Mouse (Mus musculus) urinary bladder, postnatal 36 days (tissue): ENCODE data around the gene Ostf1.

Experiments used
- DNase-seq, 2 experiments: peaks; one replicate each; pipeline ENCODE4 v3.0.0; 2022; ENCODE audit warnings: low spot score in 2 of 2, mixed read lengths in 1 of 2

Ostf1 gene

DNA sequence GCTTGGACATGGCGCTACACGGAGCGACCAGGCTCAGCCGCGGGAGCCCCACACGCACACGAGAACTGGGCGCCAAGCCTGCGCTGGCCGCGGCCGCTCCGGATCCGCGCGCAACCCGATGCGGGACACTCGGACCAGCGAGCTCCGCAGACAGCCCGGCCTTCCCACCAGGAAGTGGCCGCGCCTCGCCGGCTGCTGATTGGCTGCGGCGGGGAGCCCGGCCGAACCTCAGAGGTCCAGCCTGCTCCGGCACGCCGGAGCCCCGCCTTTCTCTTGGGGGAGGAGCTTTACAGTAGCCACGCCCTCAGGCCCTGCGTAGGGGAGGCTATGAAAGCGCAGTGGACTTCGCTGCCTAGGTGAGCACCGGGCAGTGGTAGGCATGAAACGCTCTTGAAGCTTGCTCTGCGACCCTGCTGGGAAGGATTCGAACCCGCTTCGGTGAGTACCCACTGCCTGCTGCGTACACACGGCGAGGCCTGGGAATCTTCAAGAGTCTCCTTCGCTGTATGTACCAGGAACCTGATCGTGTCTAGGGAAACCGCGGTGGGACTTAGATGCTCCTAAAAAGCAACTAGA is at the start of gene Ostf1, which contains the start of gene Nmrk1:
Gene Ostf1, minus strand, starts transcription at position 180 of the 576 bp plus-strand sequence.
Gene Nmrk1, plus strand, starts transcription at position 307 of the 576 bp plus-strand sequence.
- peak; percentile 95 to 98 for DNase-seq

DNA sequence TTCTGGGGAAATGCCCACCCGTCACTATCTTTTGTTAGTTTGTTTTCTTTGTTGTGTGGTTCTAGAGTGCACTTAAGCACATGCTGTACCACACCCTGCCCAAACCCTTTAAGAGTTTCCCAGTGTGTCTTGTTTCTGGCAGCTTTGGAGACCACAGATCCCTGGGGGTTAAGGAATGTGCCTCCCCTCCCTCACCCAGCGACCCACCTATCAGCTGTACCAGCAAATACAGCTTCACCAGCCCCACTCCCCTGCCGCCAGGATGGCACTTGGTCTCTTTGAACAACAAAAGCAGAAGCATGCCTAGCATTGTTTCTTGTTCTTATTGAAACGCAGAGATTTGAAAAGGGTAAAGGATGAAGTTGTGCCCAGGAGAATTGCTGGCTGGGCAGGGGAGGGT is 41.5 kb upstream of the Ostf1 start:
- DNase-seq, result no peak

DNA sequence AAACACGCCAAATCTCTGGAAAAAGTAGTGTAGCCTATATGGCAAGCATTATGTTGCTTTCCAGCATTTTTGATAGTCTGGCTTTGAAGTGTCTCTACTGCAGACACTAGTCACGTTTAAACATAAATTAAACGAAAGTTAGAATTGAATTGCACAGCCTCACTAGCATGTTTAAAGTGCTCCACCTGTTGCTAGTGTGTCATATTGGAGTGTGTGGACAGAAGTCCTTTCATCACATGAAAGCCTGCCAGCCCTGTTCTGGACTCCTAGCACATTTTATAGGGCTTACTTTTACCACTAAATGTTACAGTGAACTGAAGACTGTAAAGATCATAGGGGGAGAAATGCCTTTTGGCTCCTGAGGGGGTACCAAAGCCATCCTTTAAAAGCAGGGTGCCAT is 40.9 kb upstream of the Ostf1 start:
- DNase-seq, result no peak

DNA sequence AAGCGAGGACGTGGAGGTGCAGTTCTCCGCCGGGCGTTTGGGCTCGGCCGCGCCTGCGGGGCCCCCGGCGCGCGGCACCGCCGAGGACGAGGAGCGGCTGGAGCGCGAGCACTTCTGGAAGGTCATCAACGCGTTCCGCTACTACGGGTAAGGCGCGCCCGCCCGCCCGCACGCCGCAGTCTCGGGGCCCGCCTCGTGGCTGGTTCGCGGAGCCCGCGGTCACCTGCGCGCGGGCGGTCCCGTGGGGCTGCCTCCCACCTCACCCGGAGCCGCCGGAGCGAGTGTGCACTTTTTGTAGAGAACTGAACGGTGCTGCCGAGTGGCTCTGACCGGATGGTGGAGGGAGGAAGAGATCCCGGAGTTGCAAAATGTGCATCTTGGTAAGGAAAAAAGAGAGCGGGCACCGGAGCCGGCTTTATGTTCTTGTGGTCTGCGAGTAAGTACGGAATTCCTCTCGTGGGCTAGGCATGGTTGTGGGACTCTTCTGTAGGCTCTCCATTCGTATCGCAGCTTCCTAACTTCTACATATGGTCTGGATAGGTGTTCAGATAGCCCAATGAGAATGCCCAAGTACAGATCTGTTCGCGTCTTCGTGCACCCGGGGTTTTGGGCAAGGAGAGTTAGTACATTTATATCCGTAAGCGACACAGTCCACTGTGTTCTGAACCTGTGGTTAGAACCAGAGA is 39.6 kb upstream of the Ostf1 start:
- DNase-seq, result peak; percentile 32 to 41

DNA sequence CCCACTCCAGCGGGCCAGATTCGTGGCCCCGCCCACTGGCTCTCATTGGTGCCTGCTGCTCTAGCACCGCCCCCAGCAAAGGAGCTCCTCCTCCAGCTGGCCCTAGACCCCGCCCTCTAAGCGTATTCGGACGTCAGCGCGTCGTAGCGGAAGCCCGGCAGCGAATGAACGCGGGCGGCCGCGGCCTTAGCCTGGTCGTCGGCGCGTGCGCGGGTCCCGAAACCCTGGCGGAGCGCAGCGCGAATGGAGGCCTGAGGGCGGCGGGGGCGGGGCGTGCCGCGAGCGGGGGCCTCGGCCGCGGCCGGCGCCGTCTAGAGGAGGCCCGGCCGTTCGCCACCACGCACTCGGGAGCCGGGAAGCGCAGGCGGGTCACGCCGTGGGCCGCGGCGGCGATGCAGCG is 39.0 kb upstream of the Ostf1 start, which contains the start of gene Carnmt1:
Gene Carnmt1, plus strand, starts transcription at position 157 of the 400 bp plus-strand sequence.
- DNase-seq, result peak; percentile 98 to 99

DNA sequence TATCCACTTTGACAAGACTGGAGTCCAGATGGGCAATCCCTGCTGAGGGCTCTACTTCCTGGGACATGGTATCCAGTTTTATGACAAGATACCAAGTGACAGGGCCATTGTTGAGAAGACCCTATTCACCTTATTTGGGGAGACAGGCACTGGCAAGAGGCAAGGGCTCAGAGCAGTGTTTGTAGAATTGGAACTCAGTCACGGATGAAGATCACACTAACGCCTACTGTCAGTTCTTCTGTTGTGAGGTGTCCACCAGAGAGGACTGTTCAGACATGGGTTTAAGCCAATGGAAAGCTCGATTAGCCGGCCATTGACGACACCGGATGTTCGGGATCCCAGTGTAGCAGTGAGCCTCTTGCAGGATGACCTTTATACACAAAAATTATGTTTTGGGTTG is 37.9 kb upstream of the Ostf1 start:
- no peak for DNase-seq

DNA sequence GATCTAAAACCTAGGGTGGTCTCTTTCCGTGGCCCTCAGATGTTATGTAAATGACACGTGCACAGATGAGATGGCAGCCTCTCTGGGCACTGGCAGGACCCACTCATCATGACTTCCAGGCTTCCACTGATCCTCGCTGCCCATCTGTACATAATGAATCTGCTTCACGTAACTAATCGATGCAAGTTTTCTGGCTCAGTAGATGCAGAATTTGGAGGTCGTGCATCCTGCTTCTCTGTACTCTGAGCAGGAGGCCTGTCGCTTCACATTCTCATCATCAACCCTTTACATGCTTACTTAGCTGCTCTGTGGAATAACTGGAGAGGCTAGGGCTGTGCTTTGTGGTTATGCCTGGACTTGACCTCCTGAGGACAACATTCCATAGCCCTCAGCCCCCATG is 35.3 kb upstream of the Ostf1 start:
- no peak for DNase-seq

DNA sequence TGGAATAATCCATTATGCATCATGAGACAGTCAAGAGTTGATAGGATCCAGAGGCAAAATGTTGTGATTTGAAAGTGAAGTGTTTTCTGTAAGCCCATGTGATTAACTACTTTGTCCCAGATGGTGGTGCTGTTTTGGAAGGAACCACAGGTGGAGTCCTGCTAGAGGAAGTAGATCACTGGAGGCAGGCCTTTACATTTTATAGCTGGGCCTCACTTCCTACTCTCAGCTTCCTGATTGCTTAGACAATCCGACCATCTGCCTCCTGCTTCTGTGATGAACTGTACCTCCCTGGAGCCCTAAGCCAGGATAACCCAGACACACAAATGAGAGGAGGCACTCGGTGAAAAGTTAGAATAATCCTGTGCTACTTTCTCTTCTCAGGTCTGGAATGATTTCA is 32.3 kb upstream of the Ostf1 start:
- DNase-seq, result no peak

DNA sequence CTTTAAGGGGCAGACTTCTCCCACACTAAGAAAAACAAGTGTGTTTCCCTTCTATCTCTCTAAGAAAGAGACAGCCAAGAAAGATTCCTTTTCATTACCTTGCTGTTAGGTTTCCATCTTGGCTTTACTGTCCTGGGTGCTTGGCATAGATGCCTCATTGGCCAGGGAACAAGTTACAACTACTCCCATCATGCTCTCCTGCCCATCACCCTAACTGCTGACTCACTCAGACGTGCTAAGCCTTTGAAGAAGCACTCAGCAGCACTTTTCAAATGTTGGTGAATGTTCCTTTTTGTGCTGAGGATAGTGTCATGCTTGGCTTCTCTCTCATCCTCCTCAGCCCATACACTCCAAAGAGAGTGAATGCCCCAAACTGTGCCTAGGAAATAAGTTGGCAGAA is 30.1 kb upstream of the Ostf1 start:
- DNase-seq, result no peak

DNA sequence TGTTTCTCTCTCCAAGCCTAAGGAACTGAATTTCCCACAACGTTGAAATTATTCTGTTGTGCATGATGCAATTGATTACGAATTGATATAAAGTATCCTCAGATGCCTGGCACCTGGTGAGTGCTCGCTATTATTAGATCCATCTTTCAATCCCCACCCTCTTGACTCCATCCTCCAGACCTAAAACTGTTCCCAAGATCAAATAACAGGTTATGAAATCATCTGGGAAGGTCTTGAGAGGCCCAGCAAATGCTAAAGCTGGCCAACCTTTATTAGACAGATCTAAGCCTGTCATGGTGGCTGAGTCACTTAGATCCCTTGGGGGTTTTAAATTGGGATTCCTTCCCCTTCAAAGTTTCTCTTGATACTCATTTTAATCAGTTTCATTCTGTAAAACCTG is 28.8 kb upstream of the Ostf1 start:
- no peak for DNase-seq

DNA sequence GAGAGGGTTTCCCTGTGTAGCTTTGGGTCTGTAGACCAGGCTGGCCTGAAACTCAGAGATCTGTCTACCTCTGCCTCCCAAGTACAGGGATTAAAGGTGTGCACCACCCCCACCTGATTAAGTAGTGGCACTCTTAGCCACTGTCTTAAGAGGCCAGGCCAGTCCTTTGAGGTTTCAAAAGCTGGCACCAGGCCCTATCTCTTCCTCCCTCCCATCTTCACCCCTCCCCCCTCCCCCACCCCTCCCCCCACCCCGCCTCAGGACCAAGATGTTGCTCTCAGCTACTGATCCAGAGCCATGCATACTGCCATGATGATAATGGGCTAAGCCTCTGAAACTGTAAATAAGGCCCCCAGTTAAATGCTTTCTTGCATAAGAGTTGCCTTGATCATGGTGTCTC is 27.7 kb upstream of the Ostf1 start:
- no peak for DNase-seq

DNA sequence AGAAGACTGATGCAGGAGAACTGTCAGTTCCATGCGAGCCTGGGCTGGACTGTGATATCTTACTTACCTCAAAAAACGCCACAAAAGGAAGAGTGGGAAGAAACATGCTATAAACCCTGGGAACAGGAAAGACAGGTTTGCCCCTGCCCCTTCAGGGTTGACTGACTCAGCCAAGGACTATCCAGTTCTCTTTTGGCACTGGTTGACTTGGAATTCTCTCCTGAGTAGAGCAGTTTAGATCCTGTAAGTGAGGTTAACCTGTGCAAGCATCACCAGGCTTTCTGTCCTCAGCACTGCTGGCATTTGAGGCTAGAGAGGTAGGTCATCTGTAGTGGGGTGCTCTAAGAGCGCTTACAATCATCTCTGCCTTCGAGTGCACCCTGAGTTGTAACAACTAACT is 26.9 kb upstream of the Ostf1 start:
- DNase-seq, result no peak

DNA sequence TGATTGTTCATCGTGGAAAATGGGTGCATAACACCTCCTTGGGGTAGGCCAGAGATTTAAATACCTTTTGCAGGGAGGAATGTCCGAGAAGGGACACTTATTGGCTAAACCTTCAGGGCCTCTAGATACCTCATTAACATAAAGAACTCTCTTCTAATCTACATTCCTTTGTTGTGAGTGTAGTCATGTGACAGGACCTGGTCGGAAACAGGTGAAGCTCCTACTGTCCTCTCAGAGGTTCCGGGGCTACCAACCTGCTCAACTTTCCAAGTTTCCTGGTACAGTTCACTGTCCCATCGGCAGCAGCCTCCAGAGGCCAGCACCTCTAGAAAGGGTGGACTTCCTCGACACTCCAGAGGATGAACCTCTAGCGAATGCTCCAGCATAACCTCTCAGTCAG is 24.4 kb upstream of the Ostf1 start:
- DNase-seq, result no peak

DNA sequence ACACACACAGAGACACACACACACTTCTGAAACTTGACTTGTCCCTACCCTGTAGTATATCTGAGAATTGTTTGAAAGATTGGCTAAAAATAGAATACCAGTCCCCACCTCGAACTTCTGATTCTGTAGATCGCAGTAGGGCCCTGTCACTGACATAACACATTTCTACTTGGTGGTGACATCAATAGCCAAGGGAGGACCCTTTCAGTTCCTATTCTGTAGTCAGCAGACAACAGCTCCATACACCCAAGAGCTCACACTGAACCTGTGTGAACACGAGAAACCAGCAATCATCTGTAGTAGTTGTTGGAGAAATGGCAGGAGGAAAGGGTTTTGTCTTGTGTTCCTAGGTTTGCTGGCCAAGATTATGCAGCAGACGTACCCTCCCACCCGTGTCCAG is 23.4 kb upstream of the Ostf1 start:
- no peak for DNase-seq

DNA sequence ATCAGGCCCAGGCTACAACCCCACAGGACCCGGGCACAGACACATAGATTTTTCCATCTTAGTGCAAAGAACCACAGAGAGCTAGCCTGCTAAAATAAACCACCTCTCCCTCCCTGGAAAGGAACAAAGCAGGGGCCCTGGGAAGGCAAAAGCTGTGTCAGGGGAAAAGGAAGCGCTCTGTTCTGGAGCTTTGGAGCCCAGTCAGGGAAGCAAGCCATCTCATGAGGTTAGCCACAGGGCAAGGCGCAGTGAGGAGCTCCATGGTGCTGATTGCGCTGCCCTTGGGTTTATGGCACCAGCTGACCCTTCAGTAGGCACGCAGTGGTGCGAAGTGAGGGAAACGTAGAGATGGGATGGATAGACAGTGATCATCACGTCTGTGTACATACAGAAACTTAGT is 22.7 kb upstream of the Ostf1 start:
- no peak for DNase-seq

DNA sequence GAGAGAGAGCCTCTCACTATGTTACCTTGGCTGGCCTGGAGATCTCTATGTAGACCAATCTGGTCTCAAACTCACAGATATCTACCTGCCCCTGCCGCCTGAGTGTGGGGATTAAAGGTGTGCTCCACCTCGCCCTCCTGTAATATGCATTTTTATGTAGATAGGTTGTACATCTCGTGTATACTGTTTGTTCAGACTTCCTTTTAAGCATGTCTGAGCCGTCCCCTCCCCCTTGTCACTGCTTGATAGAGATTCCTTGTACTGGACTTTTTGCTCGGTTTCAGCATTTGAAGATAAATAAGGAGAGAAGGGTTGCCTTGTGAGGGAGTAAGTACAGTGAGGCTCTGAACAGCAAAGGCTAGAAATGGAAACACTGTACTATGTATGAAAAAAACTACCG is 21.4 kb upstream of the Ostf1 start:
- DNase-seq, result no peak

DNA sequence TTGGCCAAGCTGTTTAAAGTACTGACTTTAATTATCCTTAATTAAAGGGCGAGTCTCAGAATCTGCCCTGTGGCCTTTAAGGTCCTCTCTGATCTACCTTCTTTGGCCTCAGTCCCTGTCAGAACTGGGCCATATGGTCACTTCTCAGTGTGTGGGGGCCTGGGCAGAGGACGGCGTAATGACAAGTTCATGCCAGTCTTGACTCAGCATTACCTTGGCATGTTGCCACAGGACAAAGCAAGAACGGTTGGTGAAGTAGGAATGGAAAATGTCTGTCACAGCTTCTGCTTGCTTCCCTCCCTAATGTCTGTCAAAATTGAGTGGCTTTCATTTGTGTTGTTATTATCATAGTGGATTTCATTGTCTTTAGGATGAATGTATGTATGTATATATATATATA is 21.0 kb upstream of the Ostf1 start:
- DNase-seq, result peak in 1 of 2 experiments; percentile 23

DNA sequence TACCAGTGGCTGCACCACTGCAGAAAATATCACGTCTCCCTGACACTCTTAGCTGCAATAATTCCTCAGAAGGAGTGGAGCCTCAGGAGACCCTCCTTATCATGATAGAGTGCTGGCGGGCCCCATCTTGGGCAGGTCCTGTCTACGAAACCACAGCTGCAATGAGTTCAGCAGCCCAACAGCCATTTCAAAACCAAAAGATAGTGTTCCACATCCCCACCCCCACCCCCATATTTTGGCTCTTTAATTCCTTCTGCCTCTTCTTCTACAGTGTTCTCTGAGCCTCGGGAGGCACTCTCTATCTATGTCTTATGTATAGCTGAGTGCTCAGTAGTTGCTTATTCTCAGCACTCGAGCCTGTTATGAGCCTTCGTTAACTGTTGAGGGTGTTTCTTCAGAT is 18.9 kb upstream of the Ostf1 start:
- DNase-seq, result no peak

DNA sequence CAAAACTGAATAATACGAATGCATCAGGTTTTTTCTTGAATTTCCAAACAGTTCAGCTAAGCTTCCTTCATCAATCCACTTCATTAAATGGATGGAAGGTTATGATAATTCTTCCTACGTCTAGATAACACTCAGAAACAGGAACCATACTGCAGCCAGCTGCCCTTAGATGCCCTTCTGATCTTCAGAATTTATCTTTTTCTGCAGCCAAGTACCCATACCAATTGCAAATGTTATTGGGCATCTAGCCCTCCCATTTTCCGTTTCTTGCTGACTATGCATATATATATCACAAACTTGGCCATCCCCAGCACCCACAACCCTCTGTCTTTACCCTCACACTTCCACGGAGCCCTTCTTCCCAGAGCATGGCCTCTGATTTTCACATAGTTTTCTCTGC is 18.3 kb upstream of the Ostf1 start:
- DNase-seq, result no peak

DNA sequence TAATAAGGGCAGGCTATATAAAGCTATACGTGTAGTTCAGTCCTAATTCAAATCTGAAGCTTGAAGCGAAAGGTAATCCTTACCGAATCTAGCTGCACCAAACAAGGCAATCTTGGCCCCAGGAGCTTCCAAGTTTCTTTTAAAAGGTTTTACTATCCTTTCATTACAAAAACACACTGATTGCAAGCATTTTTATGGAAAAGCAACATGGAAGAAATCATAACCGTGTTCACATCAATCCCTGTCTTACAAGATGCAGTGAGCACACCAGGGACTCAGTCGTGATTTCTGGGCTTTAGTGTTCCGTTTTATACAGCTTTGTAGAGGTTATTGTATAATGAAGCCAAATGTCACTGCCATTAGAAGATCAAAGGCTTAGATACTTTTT is 16.9 kb upstream of the Ostf1 start:
- DNase-seq, result no peak

DNA sequence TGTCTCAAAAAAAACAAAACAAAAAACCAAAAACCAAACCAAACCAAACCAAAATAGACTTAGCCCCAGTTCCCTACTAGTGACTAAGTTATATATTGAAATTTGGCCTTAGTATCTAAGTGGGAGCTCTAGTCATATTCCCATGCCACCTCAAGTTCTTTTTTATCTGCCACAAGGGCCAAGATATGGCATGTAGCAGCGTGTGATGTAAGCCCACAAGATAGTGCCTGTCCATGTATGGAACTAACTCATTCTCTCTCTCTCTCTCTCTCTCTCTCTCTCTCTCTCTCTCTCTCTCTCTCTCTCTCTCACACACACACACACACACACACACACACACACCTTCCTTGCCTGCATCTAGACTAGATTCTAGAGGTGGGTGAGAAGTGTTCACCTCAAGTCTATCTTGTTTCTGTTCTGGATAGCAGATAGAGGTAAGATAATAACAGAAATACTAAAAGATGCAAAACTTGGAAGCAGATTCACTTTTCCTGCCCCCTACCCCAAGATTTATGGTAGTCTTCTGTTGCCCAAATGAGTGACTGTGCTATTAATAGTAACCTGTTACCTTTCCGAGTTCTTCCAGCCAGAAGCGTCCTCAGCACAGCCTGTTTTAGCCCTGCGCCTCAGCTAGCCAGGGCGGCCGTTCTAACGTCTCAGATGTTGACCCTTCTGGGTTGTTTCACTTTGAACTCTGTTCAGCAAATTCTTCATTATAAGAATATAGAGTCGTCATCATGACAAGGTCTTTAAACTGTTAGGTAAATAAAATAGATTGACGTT is 16.3 kb upstream of the Ostf1 start:
- DNase-seq, result no peak

DNA sequence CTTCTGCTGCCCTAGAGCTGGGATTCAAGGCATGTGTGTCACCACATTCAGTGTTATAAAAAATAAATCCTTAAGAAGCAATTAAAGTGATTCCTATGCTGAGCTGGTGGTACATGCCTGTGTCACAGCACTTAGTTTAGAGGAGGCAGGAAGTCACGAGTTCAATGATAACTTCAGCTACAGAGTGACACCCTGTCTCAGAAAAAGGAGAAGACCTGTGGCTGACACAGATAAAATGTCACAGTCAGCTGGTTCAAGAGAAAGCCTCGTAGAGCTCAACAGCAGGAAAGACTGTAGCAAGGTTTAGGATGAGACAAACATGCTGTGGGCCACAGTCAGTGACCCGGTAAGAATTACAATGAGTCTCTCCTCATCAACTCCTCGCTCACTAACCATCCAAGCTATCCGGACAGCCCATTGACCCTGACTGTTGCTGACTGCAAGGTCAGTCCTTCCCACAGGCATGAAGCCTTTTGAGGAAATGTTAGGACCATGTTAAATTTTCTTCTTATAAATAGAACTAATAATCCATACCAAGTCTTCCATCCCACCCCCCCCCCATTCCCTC is 15.3 kb upstream of the Ostf1 start:
- DNase-seq, result no peak

DNA sequence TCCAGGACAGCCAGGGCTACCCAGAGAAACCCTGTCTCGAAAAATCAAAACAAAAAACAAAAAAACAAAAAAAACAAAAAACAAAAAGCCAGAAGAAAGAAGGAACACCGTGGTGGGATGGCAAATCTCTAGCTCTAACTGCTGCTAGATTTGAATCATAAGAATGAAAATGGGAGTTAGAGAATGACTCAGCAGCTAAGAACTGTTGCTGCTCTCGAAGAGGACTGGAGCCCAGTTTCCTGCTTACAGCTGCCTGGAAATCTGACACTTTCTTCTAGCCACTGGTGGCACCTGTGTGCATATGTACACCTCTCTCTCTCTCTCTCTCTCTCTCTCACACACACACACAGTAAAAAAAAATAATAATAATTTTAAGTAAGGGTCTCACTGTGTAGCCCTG is 14.8 kb upstream of the Ostf1 start:
- DNase-seq, result no peak
